Mouse (Mus musculus) E14TG2a.4 (cell line): Measurements from ENCODE around the gene Lhx8.

Experiments used
- CTCF ChIP-seq: conservative IDR thresholded peaks from 2 replicates; pipeline ENCODE4 v1.5.1; 2014; ENCODE audit warnings: low read length
- NANOG ChIP-seq: IDR thresholded peaks from 2 replicates; pipeline ENCODE4 v1.6.1; 2014; ENCODE audit warnings: borderline replicate concordance, low read length, mixed read lengths
- POU5F1 ChIP-seq: IDR thresholded peaks from 2 replicates; pipeline ENCODE4 v1.6.1; 2014; ENCODE audit warnings: low read length, borderline replicate concordance

GRCm38 (mm10) chr3:154274681-154275080, 55.8 kb downstream of the Lhx8 start:
- TF ChIP-seq CTCF (no peak), POU5F1 (no peak), NANOG (no peak)
